Mouse (Mus musculus) erythroblast, embryonic 14.5 days (primary cell): ENCODE measurements around the gene Ak6.

Experiments
- GATA1 ChIP-seq: IDR thresholded peaks from 2 replicates; pipeline ENCODE4 v1.6.1; 2012; ENCODE audit warnings: low read length, inconsistent platforms, mixed read lengths
- TAL1 ChIP-seq: IDR thresholded peaks from 3 replicates; pipeline ENCODE4 v1.6.1; 2012; ENCODE audit warnings: low read length, inconsistent platforms, mixed read lengths

DNA sequence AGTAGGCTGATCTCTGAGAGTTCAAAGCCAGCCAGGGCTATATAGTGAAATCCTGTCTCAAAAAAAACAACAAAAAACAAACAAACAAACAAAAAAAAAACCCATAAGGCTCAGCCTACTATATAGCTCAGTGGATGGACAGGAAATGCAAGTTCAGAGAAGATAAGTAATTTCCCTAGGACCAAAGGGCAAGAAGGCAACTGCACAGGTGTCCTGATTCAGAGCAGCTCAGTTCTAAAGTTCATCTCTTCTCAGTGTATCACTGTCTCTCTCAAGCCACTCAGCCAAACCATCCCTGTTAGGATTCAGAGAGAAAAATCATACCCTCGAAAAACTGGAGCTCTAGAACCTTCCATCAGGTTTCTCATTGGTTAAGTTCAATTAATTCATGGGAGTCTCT is 44.9 kb upstream of the Ak6 start:
- no peak for TF ChIP-seq GATA1
- TF ChIP-seq TAL1 = no peak
